Mouse (Mus musculus): Measurements from ENCODE around the gene Col15a1.

DNA sequence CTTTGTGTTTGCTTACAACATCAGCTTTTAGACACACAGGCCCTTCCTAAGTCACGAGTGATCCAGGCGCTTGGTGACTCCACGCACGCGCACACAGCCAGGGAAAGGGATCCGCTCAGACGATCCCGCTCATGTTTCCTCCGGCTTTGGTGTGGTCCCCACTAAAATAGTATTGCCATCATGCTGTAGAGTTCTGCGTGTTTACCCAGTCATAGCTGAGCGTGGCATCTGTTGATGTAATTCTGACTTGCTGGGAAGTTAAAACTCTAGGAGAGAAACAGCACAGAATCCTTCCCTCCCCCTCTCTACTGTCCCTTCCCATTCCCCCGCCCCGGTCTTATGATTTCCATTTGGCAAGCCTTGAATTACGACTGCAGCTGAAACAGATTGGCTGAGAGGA is 104.7 kb downstream of the Col15a1 start:
- TF ChIP-seq EP300 (IDR thresholded peaks at IDR 0.05; ENCODE audit: insufficient read depth, low read depth, low read length), result no peak
- no peak for TF ChIP-seq CTCF (IDR thresholded peaks at IDR 0.05; ENCODE audit: low read depth, low read length)
- TF ChIP-seq POLR2A (IDR thresholded peaks at IDR 0.05; ENCODE audit: insufficient read depth, low read length), result no peak
